Mouse (Mus musculus) midbrain, embryonic 15.5 days (tissue): Measurements from ENCODE around the gene Lyz1. TPM values are rescaled to one million over a fixed set of nuclear protein-coding genes. Genes with fewer than 3 reads are reported as not detected.

Source experiments
- ATAC-seq: fragments of 200-750 bp; cut with Nextera tagmentation; replicated peaks from 2 replicates; pipeline ENCODE4 v1.8.0; 2017; ENCODE audit warnings: moderate TSS enrichment
- H3K27ac ChIP-seq: fragments of 300-500 bp; sonication (generic); 2 replicates; pipeline ENCODE4 v1.5.1; 2015; ENCODE audit warnings: mild to moderate bottlenecking, inconsistent platforms
- H3K27me3 ChIP-seq: fragments of 300-500 bp; sonication (generic); replicated peaks from 2 replicates; pipeline ENCODE4 v1.6.1; 2015; ENCODE audit warnings: inconsistent platforms
- H3K36me3 ChIP-seq: fragments of 300-500 bp; sonication (generic); replicated peaks from 2 replicates; pipeline ENCODE4 v1.6.1; 2015; ENCODE audit warnings: inconsistent platforms
- H3K4me1 ChIP-seq: fragments of 300-500 bp; sonication (generic); 2 replicates; pipeline ENCODE4 v1.6.1; 2015; ENCODE audit warnings: inconsistent platforms
- H3K4me2 ChIP-seq: fragments of 300-500 bp; sonication (generic); 2 replicates; pipeline ENCODE4 v1.6.1; 2015; ENCODE audit warnings: inconsistent platforms, mild to moderate bottlenecking, moderate library complexity
- H3K4me3 ChIP-seq: fragments of 300-500 bp; sonication (generic); 2 replicates; pipeline ENCODE4 v1.5.1; 2015; ENCODE audit warnings: mild to moderate bottlenecking, inconsistent platforms
- H3K9ac ChIP-seq: fragments of 300-500 bp; sonication (generic); 2 replicates; pipeline ENCODE4 v1.6.1; 2015; ENCODE audit warnings: mild to moderate bottlenecking, inconsistent platforms
- H3K9me3 ChIP-seq: fragments of 300-500 bp; sonication (generic); 2 replicates; pipeline ENCODE4 v1.6.1; 2016; ENCODE audit warnings: inconsistent platforms
- WGBS: fragments of 180-500 bp; shearing (Covaris S2); methylation state at CpG from one replicate; pipeline ENCODE4 v1.1.7; 2015; ENCODE audit warnings: mixed read lengths; 5-methylcytosine and 5-hydroxymethylcytosine counted together
- polyA plus RNA-seq: library from polyadenylated mRNA; unstranded; fragments of >200 nt; fragmentation: Nextera tagmentation; extraction: Ambion mirVana; gene quantifications from 2 replicates; pipeline ENCODE4 v1.2.1, GENCODE M21; 2015

The Lyz1 gene
- not detected in 2 replicates for polyA plus RNA-seq

- Histone ChIP-seq H3K4me3 (no peak within 1 kb of the TSS), H3K4me1 (no peaks in the 10 kb centered on the region), H3K27ac (no peak within 1 kb of the TSS), H3K9ac (no peak within 1 kb of the TSS), H3K9me3 (no peaks in the 10 kb centered on the region), H3K4me2 (no peak within 1 kb of the TSS), H3K27me3 (no peaks in the 10 kb centered on the region), H3K36me3 (no peaks in the 10 kb centered on the region)
- WGBS, result 76% methylated on average over 5 of the region's 5 CpGs
- no peak for ATAC-seq
Observed at GRCm38 (mm10) chr10:117292671-117293070, at the start of gene Lyz1. Lyz1 (minus strand) TSS chr10:117292868.

GRCm38 (mm10) chr10:117342406-117342805, 49.7 kb upstream of the Lyz1 start:
- no peak overlapping the region for H3K27ac ChIP-seq

GRCm38 (mm10) chr10:117341029-117341428, 48.4 kb upstream of the Lyz1 start:
- Histone ChIP-seq H3K27me3 (no peaks in the 10 kb centered on the region), H3K4me2 (no peak overlapping the region), H3K36me3 (no peaks in the 10 kb centered on the region), H3K9ac (no peak overlapping the region), H3K27ac (no peak overlapping the region), H3K9me3 (no peaks in the 10 kb centered on the region), H3K4me3 (no peak overlapping the region), H3K4me1 (no peaks in the 10 kb centered on the region)
- ATAC-seq, result no peak; the same call in 1 of the 2 replicates
- WGBS, result 78% methylated on average over 4 of the region's 4 CpGs

More at GRCm38 (mm10) chr10:117342406-117342805, 49.7 kb upstream of the Lyz1 start:
- Histone ChIP-seq H3K4me1 (no peaks in the 10 kb centered on the region), H3K27me3 (no peaks in the 10 kb centered on the region), H3K4me2 (no peak overlapping the region), H3K4me3 (no peak overlapping the region), H3K9ac (no peak overlapping the region), H3K9me3 (no peaks in the 10 kb centered on the region), H3K36me3 (no peaks in the 10 kb centered on the region)
- WGBS, result 79% methylated on average over 2 of the region's 2 CpGs
- ATAC-seq, result no peak

GRCm38 (mm10) chr10:117339241-117339640, 46.6 kb upstream of the Lyz1 start:
- no peaks in the 10 kb centered on the region for H3K9me3 ChIP-seq
- WGBS, result 84% methylated on average over 7 of the region's 7 CpGs
- no peak overlapping the region for H3K27ac ChIP-seq
- H3K36me3 ChIP-seq, result no peaks in the 10 kb centered on the region
- H3K27me3 ChIP-seq, result no peaks in the 10 kb centered on the region
- H3K4me3 ChIP-seq, result no peak overlapping the region
- ATAC-seq, result no peak
- H3K4me2 ChIP-seq, result no peak overlapping the region
- H3K9ac ChIP-seq, result no peak overlapping the region
- no peaks in the 10 kb centered on the region for H3K4me1 ChIP-seq

GRCm38 (mm10) chr10:117337946-117338345, 45.3 kb upstream of the Lyz1 start:
- ATAC-seq, result no peak
- H3K27me3 ChIP-seq, result no peaks in the 10 kb centered on the region
- H3K4me1 ChIP-seq, result no peaks in the 10 kb centered on the region
- H3K27ac ChIP-seq, result no peak overlapping the region
- H3K4me3 ChIP-seq, result no peak overlapping the region
- no peaks in the 10 kb centered on the region for H3K36me3 ChIP-seq
- no peak overlapping the region for H3K4me2 ChIP-seq
- no peak overlapping the region for H3K9ac ChIP-seq
- H3K9me3 ChIP-seq, result no peaks in the 10 kb centered on the region

- H3K4me3 ChIP-seq, result no peak overlapping the region
- H3K36me3 ChIP-seq, result no peaks in the 10 kb centered on the region
- no peak overlapping the region for H3K4me2 ChIP-seq
- H3K27me3 ChIP-seq, result no peaks in the 10 kb centered on the region
- ATAC-seq, result peak; percentile 43; the same call in 1 of the 2 replicates
- H3K9me3 ChIP-seq, result no peaks in the 10 kb centered on the region
- no peaks in the 10 kb centered on the region for H3K4me1 ChIP-seq
- H3K9ac ChIP-seq, result no peak overlapping the region
- H3K27ac ChIP-seq, result no peak overlapping the region
- 30% methylated on average over 4 of the region's 4 CpGs for WGBS
Observed at GRCm38 (mm10) chr10:117335649-117336048, 43.0 kb upstream of the Lyz1 start.

- no peak overlapping the region for H3K9ac ChIP-seq
- H3K27ac ChIP-seq, result no peak overlapping the region
- no peaks in the 10 kb centered on the region for H3K9me3 ChIP-seq
- no peaks in the 10 kb centered on the region for H3K27me3 ChIP-seq
- H3K36me3 ChIP-seq, result no peaks in the 10 kb centered on the region
- no peaks in the 10 kb centered on the region for H3K4me1 ChIP-seq
- 82% methylated on average over 5 of the region's 5 CpGs for WGBS
- H3K4me2 ChIP-seq, result no peak overlapping the region
- no peak overlapping the region for H3K4me3 ChIP-seq
- ATAC-seq, result no peak
Observed at GRCm38 (mm10) chr10:117330521-117330920, 37.9 kb upstream of the Lyz1 start.

- H3K9ac ChIP-seq, result no peak overlapping the region
- H3K4me2 ChIP-seq, result no peak overlapping the region
- H3K4me1 ChIP-seq, result no peaks in the 10 kb centered on the region
- 90% methylated on average over 7 of the region's 7 CpGs for WGBS
- no peaks in the 10 kb centered on the region for H3K9me3 ChIP-seq
- no peaks in the 10 kb centered on the region for H3K27me3 ChIP-seq
- H3K27ac ChIP-seq, result no peak overlapping the region
- ATAC-seq, result no peak
- no peaks in the 10 kb centered on the region for H3K36me3 ChIP-seq
- H3K4me3 ChIP-seq, result no peak overlapping the region
Observed at GRCm38 (mm10) chr10:117323782-117324181, 31.1 kb upstream of the Lyz1 start.

- Histone ChIP-seq H3K27me3 (no peaks in the 10 kb centered on the region), H3K4me1 (no peaks in the 10 kb centered on the region), H3K4me2 (no peak overlapping the region), H3K27ac (no peak overlapping the region), H3K9me3 (no peaks in the 10 kb centered on the region), H3K9ac (no peak overlapping the region), H3K36me3 (no peaks in the 10 kb centered on the region), H3K4me3 (no peak overlapping the region)
- WGBS, result 94% methylated on average over 5 of the region's 5 CpGs
- ATAC-seq, result no peak
Observed at GRCm38 (mm10) chr10:117322630-117323029, 30.0 kb upstream of the Lyz1 start.

- 60% methylated on average over 3 of the region's 3 CpGs for WGBS
- H3K9me3 ChIP-seq, result no peaks in the 10 kb centered on the region
- H3K27ac ChIP-seq, result no peak overlapping the region
- H3K9ac ChIP-seq, result no peak overlapping the region
- no peak overlapping the region for H3K4me2 ChIP-seq
- H3K4me1 ChIP-seq, result no peaks in the 10 kb centered on the region
- H3K36me3 ChIP-seq, result no peaks in the 10 kb centered on the region
- ATAC-seq, result no peak
- no peaks in the 10 kb centered on the region for H3K27me3 ChIP-seq
- no peak overlapping the region for H3K4me3 ChIP-seq
Observed at GRCm38 (mm10) chr10:117320571-117320981, 27.9 kb upstream of the Lyz1 start.

GRCm38 (mm10) chr10:117316391-117316790, 23.7 kb upstream of the Lyz1 start:
- Histone ChIP-seq H3K4me3 (no peak overlapping the region), H3K4me1 (no peaks in the 10 kb centered on the region), H3K27me3 (no peaks in the 10 kb centered on the region), H3K9me3 (no peaks in the 10 kb centered on the region), H3K9ac (no peak overlapping the region), H3K27ac (no peak overlapping the region), H3K4me2 (no peak overlapping the region), H3K36me3 (no peaks in the 10 kb centered on the region)
- no peak for ATAC-seq
- WGBS, result 91% methylated on average over 11 of the region's 11 CpGs

- ATAC-seq, result no peak
- Histone ChIP-seq H3K4me1 (no peaks in the 10 kb centered on the region), H3K27me3 (no peaks in the 10 kb centered on the region), H3K27ac (no peak overlapping the region), H3K36me3 (no peaks in the 10 kb centered on the region), H3K9ac (no peak overlapping the region), H3K4me3 (no peak overlapping the region), H3K4me2 (no peak overlapping the region), H3K9me3 (no peaks in the 10 kb centered on the region)
- WGBS, result 92% methylated on average over 2 of the region's 2 CpGs
Observed at GRCm38 (mm10) chr10:117313133-117313532, 20.5 kb upstream of the Lyz1 start.

GRCm38 (mm10) chr10:117312168-117312567, 19.5 kb upstream of the Lyz1 start:
- Histone ChIP-seq H3K4me2 (no peak overlapping the region), H3K27ac (no peak overlapping the region), H3K27me3 (no peaks in the 10 kb centered on the region), H3K9ac (no peak overlapping the region), H3K36me3 (no peaks in the 10 kb centered on the region), H3K4me3 (no peak overlapping the region), H3K4me1 (no peaks in the 10 kb centered on the region), H3K9me3 (no peaks in the 10 kb centered on the region)
- WGBS, result 88% methylated on average over 8 of the region's 8 CpGs
- no peak for ATAC-seq
